32 mouse cellular contexts compared by ENCODE assay signal in the genomic region with DNA sequence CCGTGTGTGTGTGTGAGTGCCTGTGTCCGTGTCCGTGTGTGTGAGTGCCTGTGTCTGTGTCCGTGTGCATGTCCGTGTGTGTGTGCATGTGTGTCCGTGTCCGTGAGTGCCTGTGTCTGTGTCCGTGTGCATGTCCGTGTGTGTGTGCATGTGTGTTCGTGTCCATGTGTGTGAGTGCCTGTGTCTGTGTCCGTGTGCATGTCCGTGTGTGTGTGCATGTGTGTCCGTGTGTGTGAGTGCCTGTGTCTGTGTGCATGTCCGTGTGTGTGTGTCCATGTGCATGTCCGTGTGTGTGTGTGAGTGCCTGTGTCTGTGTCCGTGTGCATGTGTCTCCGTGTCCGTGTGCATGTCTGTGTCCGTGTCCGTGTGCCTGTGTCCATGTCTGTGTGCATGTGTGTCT. TPM values are rescaled to one million over a fixed set of nuclear protein-coding genes. Genes with fewer than 3 reads are reported as not detected.
"Had no signal": no experiment of that assay in that cellular context is flagged by ENCODE, and none has a peak within 500 bp of the region (broad histone marks: within the 10 kb centered on the region; RNA-seq: fewer than 3 reads in every experiment).

No protein-coding gene starts in this region.

- H3K9me3 ChIP-seq: heart, embryonic 15.5 days; hindbrain, embryonic 13.5 days; hindbrain, embryonic 15.5 days; intestine, embryonic 15.5 days; limb, embryonic 13.5 days; limb, embryonic 15.5 days had no signal

- H3K4me1 ChIP-seq: heart, embryonic 13.5 days; heart, embryonic 15.5 days; intestine, embryonic 15.5 days; limb, embryonic 13.5 days; limb, embryonic 15.5 days had no signal

- ATAC-seq: hindbrain, postnatal 0 days; intestine, embryonic 15.5 days; intestine, postnatal 0 days had no signal

- H3K4me3 ChIP-seq: gastrocnemius, adult 2 months; heart, adult 2 months; heart, embryonic 13.5 days; heart, embryonic 15.5 days; hindbrain, embryonic 13.5 days; hindbrain, embryonic 15.5 days; intestine, embryonic 15.5 days; layer of hippocampus, adult 2 months; limb, embryonic 13.5 days; limb, embryonic 15.5 days had no signal

- H3K4me2 ChIP-seq: heart, embryonic 11.5 days; heart, embryonic 13.5 days; heart, embryonic 15.5 days; hindbrain, embryonic 13.5 days; hindbrain, embryonic 15.5 days; intestine, embryonic 15.5 days; limb, embryonic 13.5 days; limb, embryonic 15.5 days had no signal

- H3K27ac ChIP-seq: gastrocnemius, adult 2 months; heart, adult 2 months; heart, embryonic 13.5 days; heart, embryonic 15.5 days; hindbrain, embryonic 13.5 days; hindbrain, embryonic 15.5 days; hindbrain, postnatal 0 days; intestine, embryonic 15.5 days; layer of hippocampus, adult 2 months; limb, embryonic 13.5 days; limb, embryonic 15.5 days had no signal

- H3K9ac ChIP-seq: heart, embryonic 13.5 days; heart, embryonic 15.5 days; hindbrain, embryonic 13.5 days; hindbrain, embryonic 15.5 days; intestine, embryonic 15.5 days; limb, embryonic 13.5 days; limb, embryonic 15.5 days had no signal

- H3K27me3 ChIP-seq: intestine, embryonic 15.5 days had no signal

- DNase-seq: gastrocnemius, adult 2 months; gastrocnemius, postnatal 14 days; gastrocnemius, postnatal 36 days; heart, adult 11 months; heart, adult 2 months; heart, postnatal 14 days; heart, postnatal 36 days; kidney, adult 18-20 months; kidney, adult 8-10 months; kidney, postnatal 10 days; kidney, postnatal 25 days; kidney, postnatal 4 days; layer of hippocampus, postnatal 36 days; left cerebral cortex, postnatal 4 days had no signal

- H3K36me3 ChIP-seq: heart, embryonic 13.5 days; heart, embryonic 15.5 days; hindbrain, embryonic 13.5 days; hindbrain, embryonic 15.5 days; intestine, embryonic 15.5 days; limb, embryonic 13.5 days; limb, embryonic 15.5 days had no signal

RNA-seq across cellular contexts. Expression of a gene that starts 19.4 kb away (rescaled TPM):
- total RNA-seq: gastrocnemius, adult 2 months; gastrocnemius, postnatal 14 days; gastrocnemius, postnatal 36 days; heart, adult 2 months; heart, postnatal 14 days; heart, postnatal 36 days; hematopoietic stem cell, adult 5-6 weeks; liver, adult 2 months had no signal
- polyA plus RNA-seq: gonadal fat pad, adult 2 months; heart, adult 2 months; heart, embryonic 11.5 days; heart, embryonic 13.5 days; heart, embryonic 15.5 days; heart, postnatal 0 days; intestine, embryonic 15.5 days; intestine, postnatal 0 days; kidney, embryonic 14.5 days; kidney, embryonic 16.5 days; limb, embryonic 11.5 days; limb, embryonic 13.5 days; limb, embryonic 15.5 days; liver, adult 2 months had no signal
